Mouse (Mus musculus) MEL (cell line): Measurements from ENCODE around the gene Eif2ak1. TPM values are rescaled to one million over a fixed set of nuclear protein-coding genes. Genes with fewer than 3 reads are reported as not detected.

Source experiments
- DNase-seq: peaks from one replicate; pipeline ENCODE4 v3.0.0; 2011; ENCODE audit warnings: low read depth, low spot score
- H3K27ac ChIP-seq: 2 replicates; pipeline ENCODE4 v1.5.1; 2012; ENCODE audit warnings: low read depth, mild to moderate bottlenecking, control low read depth, low read length, moderate library complexity; ENCODE audit not compliant: control insufficient read depth
- H3K27me3 ChIP-seq, 2 experiments: fragments of 150-350 bp in 1 of 2; sonication (generic) in 1 of 2; 2 replicates each; pipeline ENCODE4 v1.6.1; 2012; ENCODE audit warnings: low read length in 2 of 2, mild to moderate bottlenecking in 2 of 2, improper control_type of control experiment in 1 of 2, moderate library complexity in 1 of 2; ENCODE audit not compliant: insufficient read depth in 2 of 2, control insufficient read depth in 1 of 2
- H3K36me3 ChIP-seq, 2 experiments: 2 replicates each; pipeline ENCODE4 v1.6.1; 2012 to 2014; ENCODE audit warnings: low read length in 2 of 2, improper control_type of control experiment in 1 of 2, inconsistent platforms in 1 of 2, mild to moderate bottlenecking in 1 of 2; ENCODE audit not compliant: insufficient read depth in 2 of 2, control insufficient read depth in 1 of 2
- H3K4me1 ChIP-seq, 2 experiments: fragments of 150-350 bp in 1 of 2; sonication (generic) in 1 of 2; 2 replicates each; pipeline ENCODE4 v1.6.1; 2012; ENCODE audit warnings: low read length in 2 of 2, improper control_type of control experiment in 1 of 2, mild to moderate bottlenecking in 1 of 2; ENCODE audit not compliant: insufficient read depth in 2 of 2, control insufficient read depth in 1 of 2
- H3K4me3 ChIP-seq, 2 experiments: fragments of 150-350 bp in 1 of 2; sonication (generic) in 1 of 2; 2 replicates each; pipeline ENCODE4 v1.5.1; 2012; ENCODE audit warnings: low read depth in 2 of 2, low read length in 2 of 2, mild to moderate bottlenecking in 2 of 2, moderate library complexity in 2 of 2, control low read depth in 1 of 2, improper control_type of control experiment in 1 of 2; ENCODE audit not compliant: control insufficient read depth in 1 of 2, insufficient read depth in 1 of 2
- H3K79me2 ChIP-seq: 2 replicates; pipeline ENCODE4 v1.6.1; 2012; ENCODE audit warnings: mild to moderate bottlenecking, low read length, moderate library complexity; ENCODE audit not compliant: control insufficient read depth, poor library complexity, insufficient read depth
- H3K9ac ChIP-seq: 2 replicates; pipeline ENCODE4 v1.6.1; 2012; ENCODE audit warnings: low read depth, mild to moderate bottlenecking, control low read depth, low read length, moderate library complexity; ENCODE audit not compliant: control insufficient read depth, poor library complexity, severe bottlenecking
- H3K9me3 ChIP-seq: fragments of 150-350 bp; sonication (generic); replicated peaks from 2 replicates; pipeline ENCODE4 v1.6.1; 2012; ENCODE audit warnings: mild to moderate bottlenecking, low read length, improper control_type of control experiment, moderate library complexity; ENCODE audit not compliant: insufficient read depth
- CHD1 ChIP-seq: IDR thresholded peaks from 2 replicates; pipeline ENCODE4 v1.6.1; 2012; ENCODE audit warnings: low read depth, mild to moderate bottlenecking, inconsistent platforms, low read length, improper control_type of control experiment
- CHD2 ChIP-seq: IDR thresholded peaks from 2 replicates; pipeline ENCODE4 v1.6.1; 2011; ENCODE audit warnings: low read length, improper control_type of control experiment
- CTCF ChIP-seq, 3 experiments: IDR thresholded peaks in 2 of 3; conservative IDR thresholded peaks in 1 of 3; 2 replicates each; pipeline ENCODE4 v1.5.1; 2011 to 2012; ENCODE audit warnings: low read length in 3 of 3, low read depth in 2 of 3, mild to moderate bottlenecking in 2 of 3, improper control_type of control experiment in 1 of 3, inconsistent platforms in 1 of 3, mixed read lengths in 1 of 3, moderate library complexity in 1 of 3; ENCODE audit not compliant: control insufficient read depth in 1 of 3, insufficient read depth in 1 of 3, poor library complexity in 1 of 3, severe bottlenecking in 1 of 3
- HCFC1 ChIP-seq: IDR thresholded peaks from 2 replicates; pipeline ENCODE4 v1.6.1; 2012; ENCODE audit warnings: low read depth, mild to moderate bottlenecking, inconsistent platforms, low read length, improper control_type of control experiment, moderate library complexity
- JUND ChIP-seq: IDR thresholded peaks from 2 replicates; pipeline ENCODE4 v1.6.1; 2011; ENCODE audit warnings: low read depth, mild to moderate bottlenecking, improper control_type of control experiment, low read length
- KAT2A ChIP-seq: conservative IDR thresholded peaks from 2 replicates; pipeline ENCODE4 v1.6.1; 2012; ENCODE audit warnings: low read depth, low read length, improper control_type of control experiment, inconsistent platforms
- MAZ ChIP-seq: IDR thresholded peaks from 2 replicates; pipeline ENCODE4 v1.6.1; 2012; ENCODE audit warnings: low read depth, mild to moderate bottlenecking, inconsistent platforms, low read length, improper control_type of control experiment
- MEF2A ChIP-seq: IDR thresholded peaks from 2 replicates; pipeline ENCODE4 v1.6.1; 2014; ENCODE audit warnings: low read depth, mild to moderate bottlenecking, inconsistent platforms, low read length, improper control_type of control experiment; ENCODE audit not compliant: poor library complexity, insufficient replicate concordance, severe bottlenecking; ENCODE audit errors: extremely low read depth
- MXI1 ChIP-seq: IDR thresholded peaks from 2 replicates; pipeline ENCODE4 v1.6.1; 2011; ENCODE audit warnings: mild to moderate bottlenecking, low read depth, low read length, improper control_type of control experiment
- MYB ChIP-seq: IDR thresholded peaks from 2 replicates; pipeline ENCODE4 v1.6.1; 2011; ENCODE audit warnings: mild to moderate bottlenecking, low read depth, low read length, improper control_type of control experiment
- MYC ChIP-seq: IDR thresholded peaks from 2 replicates; pipeline ENCODE4 v1.6.1; 2011; ENCODE audit warnings: low read depth, mild to moderate bottlenecking, low read length, improper control_type of control experiment, moderate library complexity
- NELFE ChIP-seq: IDR thresholded peaks from 2 replicates; pipeline ENCODE4 v1.6.1; 2011; ENCODE audit warnings: low read depth, low read length, improper control_type of control experiment
- NRF1 ChIP-seq: IDR thresholded peaks from 2 replicates; pipeline ENCODE4 v1.6.1; 2014; ENCODE audit warnings: low read depth, mild to moderate bottlenecking, inconsistent platforms, low read length, improper control_type of control experiment, moderate library complexity; ENCODE audit not compliant: poor library complexity, insufficient read depth, severe bottlenecking
- POLR2A ChIP-seq, 2 experiments: IDR thresholded peaks; 2 replicates each; pipeline ENCODE4 v1.6.1; 2011 to 2012; ENCODE audit warnings: low read length in 2 of 2, mild to moderate bottlenecking in 2 of 2, control low read depth in 1 of 2, improper control_type of control experiment in 1 of 2, low read depth in 1 of 2, moderate library complexity in 1 of 2; ENCODE audit not compliant: control insufficient read depth in 1 of 2, insufficient read depth in 1 of 2, poor library complexity in 1 of 2
- POLR2AphosphoS2 ChIP-seq: IDR thresholded peaks from 2 replicates; pipeline ENCODE4 v1.6.1; 2011; ENCODE audit warnings: low read length, improper control_type of control experiment
- POLR2AphosphoS5 ChIP-seq: IDR thresholded peaks from 2 replicates; pipeline ENCODE4 v1.6.1; 2012; ENCODE audit warnings: low read depth, borderline replicate concordance, mild to moderate bottlenecking, inconsistent platforms, low read length, moderate library complexity, mixed read lengths
- RAD21 ChIP-seq: IDR thresholded peaks from 2 replicates; pipeline ENCODE4 v1.6.1; 2011; ENCODE audit warnings: mild to moderate bottlenecking, low read depth, low read length, improper control_type of control experiment
- SIN3A ChIP-seq: IDR thresholded peaks from 2 replicates; pipeline ENCODE4 v1.6.1; 2012; ENCODE audit warnings: low read length, improper control_type of control experiment, inconsistent platforms
- SMC3 ChIP-seq: IDR thresholded peaks from 2 replicates; pipeline ENCODE4 v1.6.1; 2011; ENCODE audit warnings: low read depth, low read length, improper control_type of control experiment
- TAL1 ChIP-seq: IDR thresholded peaks from 2 replicates; pipeline ENCODE4 v1.6.1; 2012; ENCODE audit warnings: mild to moderate bottlenecking, inconsistent platforms, low read length, moderate library complexity, mixed read lengths
- TBP ChIP-seq: IDR thresholded peaks from 2 replicates; pipeline ENCODE4 v1.8.0; 2011; ENCODE audit warnings: low read depth, low read length, improper control_type of control experiment
- UBTF ChIP-seq: IDR thresholded peaks from 2 replicates; pipeline ENCODE4 v1.6.1; 2012; ENCODE audit warnings: low read depth, mild to moderate bottlenecking, inconsistent platforms, low read length, improper control_type of control experiment, moderate library complexity, borderline replicate concordance; ENCODE audit not compliant: insufficient read depth
- USF1 ChIP-seq: IDR thresholded peaks from 2 replicates; pipeline ENCODE4 v1.6.1; 2014; ENCODE audit warnings: low read depth, mild to moderate bottlenecking, inconsistent platforms, low read length, improper control_type of control experiment, moderate library complexity
- USF2 ChIP-seq, 2 experiments: IDR thresholded peaks; 2 replicates each; pipeline ENCODE4 v1.6.1; 2011 to 2012; ENCODE audit warnings: improper control_type of control experiment in 2 of 2, low read length in 2 of 2, borderline replicate concordance in 1 of 2, inconsistent platforms in 1 of 2, low read depth in 1 of 2, mild to moderate bottlenecking in 1 of 2; ENCODE audit not compliant: insufficient read depth in 1 of 2
- ZKSCAN1 ChIP-seq: IDR thresholded peaks from 2 replicates; pipeline ENCODE4 v1.6.1; 2012; ENCODE audit warnings: low read depth, mild to moderate bottlenecking, inconsistent platforms, low read length, improper control_type of control experiment, moderate library complexity
- ZMIZ1 ChIP-seq: IDR thresholded peaks from 2 replicates; pipeline ENCODE4 v1.6.1; 2012; ENCODE audit warnings: low read depth, mild to moderate bottlenecking, inconsistent platforms, low read length, improper control_type of control experiment, moderate library complexity
- ZNF384 ChIP-seq: IDR thresholded peaks from 2 replicates; pipeline ENCODE4 v1.6.1; 2012; ENCODE audit warnings: low read depth, mild to moderate bottlenecking, inconsistent platforms, low read length, improper control_type of control experiment
- polyA plus RNA-seq, 2 experiments: library from polyadenylated mRNA; stranded (reverse) in 1 of 2; unstranded in 1 of 2; fragments of >175 nt in 1 of 2; fragments of >200 nt in 1 of 2; gene quantifications; 2 replicates each; pipeline versions ENCODE4 v1.2.1 to v1.2.4; 2012; ENCODE audit warnings: low replicate concordance in 2 of 2, low read depth in 1 of 2; ENCODE audit not compliant: insufficient read length in 2 of 2, insufficient read depth in 1 of 2, missing spikeins in 1 of 2
- total RNA-seq: library from RNA; depleted of rRNA; stranded (reverse); fragments of 300-350 nt; gene quantifications from 2 replicates; pipeline ENCODE4 v1.2.3, GENCODE M21; 2012

Eif2ak1 gene
- total and polyA plus RNA-seq, 3 experiments: 14.8 to 33.5 (median 26.7) TPM

- Histone ChIP-seq H3K79me2 (no peaks in the 10 kb centered on the region), H3K27ac (no peak within 1 kb of the TSS), H3K27me3 (no peaks in the 10 kb centered on the region)
- TF ChIP-seq SIN3A (no peak), CHD1 (no peak), POLR2AphosphoS5 (no peak), MYB (no peak), POLR2AphosphoS2 (no peak), ZNF384 (no peak), ZMIZ1 (no peak), TAL1 (no peak), RAD21 (no peak), HCFC1 (no peak), NELFE (no peak), POLR2A (IDR thresholded peaks at IDR 0.05; ENCODE audit: control insufficient read depth in 1 of 2, insufficient read depth in 1 of 2, low read depth in 1 of 2, low read length in 2 of 2, poor library complexity in 1 of 2) (no peak), UBTF (no peak), SMC3 (no peak), MAZ (no peak), USF2 (IDR thresholded peaks at IDR 0.05; ENCODE audit: borderline replicate concordance in 1 of 2, insufficient read depth in 1 of 2, low read depth in 1 of 2, low read length in 2 of 2) (no peak), MXI1 (no peak), MEF2A (no peak)
- TF ChIP-seq, all 39 proteins: peak for 0
- no peak within 1 kb of the TSS for H3K4me3 ChIP-seq
- no peaks in the 10 kb centered on the region for H3K9me3 ChIP-seq
- no peaks in the 10 kb centered on the region for H3K4me1 ChIP-seq
- peaks cover 0 to 3% of the 10 kb centered on the region in 2 experiments; a peak in 1 of 4 replicates for H3K36me3 ChIP-seq
- no peak for DNase-seq
- H3K9ac ChIP-seq: no peak within 1 kb of the TSS
Observed at GRCm38 (mm10) chr5:143932831-143933230, 115.2 kb downstream of the Eif2ak1 start, which contains the start of gene Rsph10b. TSS of gene Rsph10b (plus strand) at chr5:143933035.

DNA sequence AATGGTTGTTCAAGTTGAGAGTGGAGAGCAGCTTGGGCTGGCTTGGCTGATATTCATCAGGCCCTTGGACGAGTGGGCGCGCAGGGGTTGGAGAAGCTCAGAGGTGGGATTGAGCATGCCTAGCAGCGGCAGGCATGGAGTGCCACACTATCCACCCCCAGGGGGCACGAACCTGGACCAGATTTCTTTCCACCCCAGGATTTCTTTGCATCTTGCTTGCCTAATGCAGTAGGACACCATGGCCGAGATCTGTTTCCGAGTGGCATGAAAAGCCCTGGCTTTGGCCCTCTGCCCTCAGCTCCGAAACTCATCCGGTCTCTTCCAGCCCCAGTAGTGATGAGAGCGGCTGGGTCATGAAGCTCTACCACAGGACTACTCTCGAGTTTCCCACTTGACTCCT lies 115.8 kb downstream of the Eif2ak1 start:
- no peaks in the 10 kb centered on the region for H3K4me1 ChIP-seq
- H3K27ac ChIP-seq: no peak overlapping the region
- no peak overlapping the region for H3K4me3 ChIP-seq
- H3K9ac ChIP-seq: no peak overlapping the region
- H3K27me3 ChIP-seq: no peaks in the 10 kb centered on the region
- TF ChIP-seq TAL1: no peak
- no peak for TF ChIP-seq KAT2A
- TF ChIP-seq POLR2AphosphoS5: no peak
- TF ChIP-seq MEF2A: no peak
- no peak for TF ChIP-seq UBTF
- no peak for TF ChIP-seq CTCF (IDR thresholded peaks at IDR 0.05 in 2 of 3, conservative IDR thresholded peaks at IDR 0.05 in 1 of 3; ENCODE audit: control insufficient read depth in 1 of 3, insufficient read depth in 1 of 3, low read depth in 2 of 3, low read length in 3 of 3, poor library complexity in 1 of 3, severe bottlenecking in 1 of 3)
- no peak for TF ChIP-seq CHD2
- no peak for TF ChIP-seq USF1
- TF ChIP-seq RAD21: no peak
- TF ChIP-seq TBP: no peak
- TF ChIP-seq HCFC1: no peak
- TF ChIP-seq MYC: no peak
- TF ChIP-seq POLR2AphosphoS2: no peak
- TF ChIP-seq JUND: no peak
- no peak for TF ChIP-seq NRF1
- TF ChIP-seq ZKSCAN1: no peak
- H3K36me3 ChIP-seq: peaks cover 0 to 2% of the 10 kb centered on the region in 2 experiments; a peak in 1 of 4 replicates
- H3K79me2 ChIP-seq: no peaks in the 10 kb centered on the region
- no peaks in the 10 kb centered on the region for H3K9me3 ChIP-seq
- DNase-seq: no peak
